Mouse (Mus musculus) hindbrain, embryonic 10.5 days (tissue): ENCODE measurements around the gene Eef2. TPM values are rescaled to one million over a fixed set of nuclear protein-coding genes. Genes with fewer than 3 reads are reported as not detected.

ENCODE experiments used
- DNase-seq: peaks from one replicate; pipeline ENCODE4 v3.0.0-alpha.2; 2017; ENCODE audit warnings: low spot score
- H3K27ac ChIP-seq: fragments of 300-500 bp; sonication (generic); 2 replicates; pipeline ENCODE4 v1.5.1; 2016; ENCODE audit warnings: mild to moderate bottlenecking, moderate library complexity
- H3K27me3 ChIP-seq: fragments of 300-500 bp; sonication (generic); 2 replicates; pipeline ENCODE4 v1.6.1; 2016; ENCODE audit warnings: mild to moderate bottlenecking; ENCODE audit not compliant: poor library complexity, insufficient read depth, severe bottlenecking
- H3K36me3 ChIP-seq: fragments of 300-500 bp; sonication (generic); 2 replicates; pipeline ENCODE4 v1.6.1; 2016; ENCODE audit warnings: mild to moderate bottlenecking, moderate library complexity
- H3K4me1 ChIP-seq: fragments of 300-500 bp; sonication (generic); replicated peaks from 2 replicates; pipeline ENCODE4 v1.6.1; 2016; ENCODE audit warnings: mild to moderate bottlenecking
- H3K4me3 ChIP-seq: fragments of 300-500 bp; sonication (generic); 2 replicates; pipeline ENCODE4 v1.5.1; 2016; ENCODE audit warnings: mild to moderate bottlenecking, moderate library complexity
- H3K9me3 ChIP-seq: fragments of 300-500 bp; sonication (generic); 2 replicates; pipeline ENCODE4 v1.6.1; 2016; ENCODE audit warnings: mild to moderate bottlenecking, moderate library complexity
- WGBS: fragments of 180-500 bp; shearing (Covaris S2); methylation state at CpG from one replicate; pipeline ENCODE4 v1.1.7; 2016; 5-methylcytosine and 5-hydroxymethylcytosine counted together
- polyA plus RNA-seq: library from polyadenylated mRNA; unstranded; fragments of >200 nt; fragmentation: Nextera tagmentation; extraction: Ambion mirVana; gene quantifications from 2 replicates; pipeline ENCODE4 v1.2.1, GENCODE M21; 2016

Eef2 gene
- polyA plus RNA-seq, 1 experiment from 2014 or later, result 495 TPM

- peaks cover 35% of the 10 kb centered on the region for H3K36me3 ChIP-seq
Measured at GRCm38 (mm10) chr10:81140717-81141454, 35.5 kb upstream of the Eef2 start.

GRCm38 (mm10) chr10:81141455-81142210, 34.8 kb upstream of the Eef2 start:
- Histone ChIP-seq H3K4me3 (peak overlapping the region; percentile 74), H3K27ac (peak overlapping the region; percentile 98; the same call in 1 of the 2 replicates), H3K4me1 (peaks cover 70% of the 10 kb centered on the region), H3K27me3 (no peaks in the 10 kb centered on the region), H3K9me3 (no peaks in the 10 kb centered on the region), H3K36me3 (peaks cover 43% of the 10 kb centered on the region)
- WGBS, result 73% methylated on average over 7 of the region's 7 CpGs
- no peak for DNase-seq

More at GRCm38 (mm10) chr10:81140717-81141454, 35.5 kb upstream of the Eef2 start:
- H3K27ac ChIP-seq, result peak overlapping the region; percentile 98
- peaks cover 72% of the 10 kb centered on the region for H3K4me1 ChIP-seq
- peak overlapping the region; percentile 74 for H3K4me3 ChIP-seq
- WGBS, result 78% methylated on average over 10 of the region's 10 CpGs
- H3K9me3 ChIP-seq, result no peaks in the 10 kb centered on the region
- peaks cover 2% of the 10 kb centered on the region for H3K27me3 ChIP-seq
- DNase-seq, result no peak

GRCm38 (mm10) chr10:81142551-81142981, 33.9 kb upstream of the Eef2 start:
- 65% methylated on average over 5 of the region's 5 CpGs for WGBS
- H3K4me3 ChIP-seq, result peak overlapping the region; percentile 19
- peak overlapping the region; percentile 70 for H3K27ac ChIP-seq
- no peaks in the 10 kb centered on the region for H3K27me3 ChIP-seq
- DNase-seq, result no peak
- H3K9me3 ChIP-seq, result no peaks in the 10 kb centered on the region
- peaks cover 74% of the 10 kb centered on the region for H3K4me1 ChIP-seq
- H3K36me3 ChIP-seq, result peaks cover 52% of the 10 kb centered on the region

- H3K27ac ChIP-seq, result peak overlapping the region; percentile 70
- H3K27me3 ChIP-seq, result no peaks in the 10 kb centered on the region
- H3K4me1 ChIP-seq, result peaks cover 72% of the 10 kb centered on the region
- WGBS, result 94% methylated on average over 7 of the region's 7 CpGs
- peak overlapping the region; percentile 20 for H3K4me3 ChIP-seq
- H3K9me3 ChIP-seq, result no peaks in the 10 kb centered on the region
- H3K36me3 ChIP-seq, result peaks cover 59% of the 10 kb centered on the region
- DNase-seq, result no peak
Measured at GRCm38 (mm10) chr10:81143157-81143633, 33.2 kb upstream of the Eef2 start.

- Histone ChIP-seq H3K27me3 (no peaks in the 10 kb centered on the region), H3K36me3 (peaks cover 66% of the 10 kb centered on the region), H3K4me1 (peaks cover 65% of the 10 kb centered on the region), H3K27ac (no peak overlapping the region), H3K9me3 (no peaks in the 10 kb centered on the region), H3K4me3 (no peak overlapping the region)
- 97% methylated on average over 52 of the region's 52 CpGs for WGBS
- DNase-seq, result no peak
Measured at GRCm38 (mm10) chr10:81143845-81144437, 32.5 kb upstream of the Eef2 start.

GRCm38 (mm10) chr10:81144667-81145066, 31.8 kb upstream of the Eef2 start:
- Histone ChIP-seq H3K4me1 (peaks cover 57% of the 10 kb centered on the region), H3K4me3 (no peak overlapping the region), H3K27me3 (no peaks in the 10 kb centered on the region), H3K27ac (no peak overlapping the region), H3K36me3 (peaks cover 73% of the 10 kb centered on the region), H3K9me3 (no peaks in the 10 kb centered on the region)
- WGBS, result 95% methylated on average over 26 of the region's 27 CpGs
- no peak for DNase-seq

- Histone ChIP-seq H3K36me3 (peaks cover 80% of the 10 kb centered on the region), H3K9me3 (no peaks in the 10 kb centered on the region), H3K27ac (0 out of 2 replicates have a peak overlapping the region, but pooled peaks have one; percentile 26), H3K4me1 (peaks cover 51% of the 10 kb centered on the region), H3K27me3 (no peaks in the 10 kb centered on the region), H3K4me3 (no peak overlapping the region)
- WGBS, result 96% methylated on average over 6 of the region's 6 CpGs
- DNase-seq, result no peak
Measured at GRCm38 (mm10) chr10:81145307-81145706, 31.1 kb upstream of the Eef2 start.

GRCm38 (mm10) chr10:81145778-81146177, 30.7 kb upstream of the Eef2 start:
- Histone ChIP-seq H3K27me3 (no peaks in the 10 kb centered on the region), H3K27ac (0 out of 2 replicates have a peak overlapping the region, but pooled peaks have one; percentile 26), H3K4me1 (peaks cover 46% of the 10 kb centered on the region), H3K9me3 (no peaks in the 10 kb centered on the region), H3K36me3 (peaks cover 83% of the 10 kb centered on the region), H3K4me3 (no peak overlapping the region)
- DNase-seq, result no peak
- WGBS, result 95% methylated on average over 7 of the region's 7 CpGs

GRCm38 (mm10) chr10:81146296-81146695, 30.1 kb upstream of the Eef2 start:
- DNase-seq, result no peak
- Histone ChIP-seq H3K36me3 (peaks cover 83% of the 10 kb centered on the region), H3K27ac (no peak overlapping the region), H3K9me3 (no peaks in the 10 kb centered on the region), H3K4me3 (no peak overlapping the region), H3K27me3 (no peaks in the 10 kb centered on the region), H3K4me1 (peaks cover 41% of the 10 kb centered on the region)
- WGBS, result 89% methylated on average over 4 of the region's 4 CpGs

GRCm38 (mm10) chr10:81151261-81151660, 25.2 kb upstream of the Eef2 start:
- DNase-seq, result no peak
- no peak overlapping the region for H3K4me3 ChIP-seq
- H3K9me3 ChIP-seq, result 0 out of 2 replicates have a peak, but pooled peaks cover 2% of the 10 kb centered on the region
- no peak overlapping the region for H3K27ac ChIP-seq
- peaks cover 86% of the 10 kb centered on the region for H3K36me3 ChIP-seq
- 76% methylated on average over 6 of the region's 6 CpGs for WGBS
- H3K27me3 ChIP-seq, result no peaks in the 10 kb centered on the region
- H3K4me1 ChIP-seq, result peaks cover 15% of the 10 kb centered on the region; the same call in 1 of the 2 replicates

GRCm38 (mm10) chr10:81152609-81153008, 23.8 kb upstream of the Eef2 start:
- Histone ChIP-seq H3K36me3 (peaks cover 86% of the 10 kb centered on the region), H3K27me3 (no peaks in the 10 kb centered on the region), H3K4me1 (peaks cover 9% of the 10 kb centered on the region; the same call in 1 of the 2 replicates), H3K4me3 (no peak overlapping the region), H3K27ac (no peak overlapping the region), H3K9me3 (0 out of 2 replicates have a peak, but pooled peaks cover 2% of the 10 kb centered on the region)
- DNase-seq, result no peak
- 79% methylated on average over 12 of the region's 12 CpGs for WGBS

- WGBS, result 91% methylated on average over 12 of the region's 12 CpGs
- DNase-seq, result no peak
- H3K4me3 ChIP-seq, result no peak overlapping the region
- H3K27ac ChIP-seq, result 0 out of 2 replicates have a peak overlapping the region, but pooled peaks have one; percentile 29
- peaks cover 86% of the 10 kb centered on the region for H3K36me3 ChIP-seq
- peaks cover 9% of the 10 kb centered on the region; the same call in 1 of the 2 replicates for H3K4me1 ChIP-seq
- H3K9me3 ChIP-seq, result 0 out of 2 replicates have a peak, but pooled peaks cover 2% of the 10 kb centered on the region
- H3K27me3 ChIP-seq, result no peaks in the 10 kb centered on the region
Measured at GRCm38 (mm10) chr10:81154313-81154712, 22.1 kb upstream of the Eef2 start.
